Mouse (Mus musculus) limb, embryonic 11.5 days (tissue): ENCODE measurements at regions not wholly inside any gene's neighbourhood (a gene's known extent, or its start where the extent isn't known, plus 50 kb on each side); places are given as distances from the start of the nearest gene placed in this dataset.

ENCODE experiments used
- ATAC-seq: fragments of 200-750 bp; cut with Nextera tagmentation; 2 replicates; pipeline ENCODE4 v1.8.0; 2017; ENCODE audit warnings: low read depth; ENCODE audit not compliant: insufficient number of reproducible peaks, low FRiP score, low TSS enrichment
- DNase-seq: peaks from one replicate; pipeline ENCODE4 v3.0.0-alpha.2; 2015; ENCODE audit warnings: low spot score
- H3K27ac ChIP-seq: fragments of 300-500 bp; sonication (generic); replicated peaks from 2 replicates; pipeline ENCODE4 v1.5.1; 2014; ENCODE audit warnings: low read depth, mild to moderate bottlenecking, low read length
- H3K27me3 ChIP-seq: fragments of 300-500 bp; sonication (generic); 2 replicates; pipeline ENCODE4 v1.6.1; 2014; ENCODE audit warnings: mild to moderate bottlenecking, low read length, mixed read lengths; ENCODE audit not compliant: control insufficient read depth, insufficient read depth
- H3K36me3 ChIP-seq: fragments of 300-500 bp; sonication (generic); 2 replicates; pipeline ENCODE4 v1.6.1; 2014; ENCODE audit warnings: mild to moderate bottlenecking, low read length, moderate library complexity, mixed read lengths; ENCODE audit not compliant: control insufficient read depth, insufficient read depth
- H3K4me1 ChIP-seq: fragments of 300-500 bp; sonication (generic); 2 replicates; pipeline ENCODE4 v1.6.1; 2014; ENCODE audit warnings: low read length, mixed read lengths; ENCODE audit not compliant: control insufficient read depth, insufficient read depth
- H3K4me2 ChIP-seq: fragments of 300-500 bp; sonication (generic); 2 replicates; pipeline ENCODE4 v1.6.1; 2014; ENCODE audit warnings: low read depth, mild to moderate bottlenecking, moderate library complexity; ENCODE audit not compliant: severe bottlenecking
- H3K4me3 ChIP-seq: fragments of 300-500 bp; sonication (generic); 2 replicates; pipeline ENCODE4 v1.5.1; 2014; ENCODE audit warnings: low read depth, low read length
- H3K9ac ChIP-seq: fragments of 300-500 bp; sonication (generic); 2 replicates; pipeline ENCODE4 v1.6.1; 2014; ENCODE audit warnings: mild to moderate bottlenecking, low read length
- H3K9me3 ChIP-seq: fragments of 300-500 bp; sonication (generic); 2 replicates; pipeline ENCODE4 v1.6.1; 2016; ENCODE audit warnings: low read length; ENCODE audit not compliant: control insufficient read depth
- whole genome bisulfite sequencing: fragments of 180-500 bp; shearing (Covaris S2); extraction: QIAGEN DNeasy Blood & Tissue Kit; methylation state at CpG from one replicate; pipeline ENCODE4 v1.1.7; 2014; 5-methylcytosine and 5-hydroxymethylcytosine counted together

- 82% methylated on average over 7 of the region's 7 CpGs for WGBS
- no peaks in the 10 kb centered on the region for H3K36me3 ChIP-seq
- no peak for DNase-seq
- H3K27me3 ChIP-seq: no peaks in the 10 kb centered on the region
- no peaks in the 10 kb centered on the region for H3K4me1 ChIP-seq
- no peak overlapping the region for H3K4me2 ChIP-seq
- H3K27ac ChIP-seq: no peak overlapping the region
- no peaks in the 10 kb centered on the region for H3K9me3 ChIP-seq
- no peak overlapping the region for H3K4me3 ChIP-seq
- H3K9ac ChIP-seq: no peak overlapping the region
- ATAC-seq: no peak
Measured at GRCm38 (mm10) chr14:114912271-114912670, 179.7 kb upstream of the Gpc5 start.

DNA sequence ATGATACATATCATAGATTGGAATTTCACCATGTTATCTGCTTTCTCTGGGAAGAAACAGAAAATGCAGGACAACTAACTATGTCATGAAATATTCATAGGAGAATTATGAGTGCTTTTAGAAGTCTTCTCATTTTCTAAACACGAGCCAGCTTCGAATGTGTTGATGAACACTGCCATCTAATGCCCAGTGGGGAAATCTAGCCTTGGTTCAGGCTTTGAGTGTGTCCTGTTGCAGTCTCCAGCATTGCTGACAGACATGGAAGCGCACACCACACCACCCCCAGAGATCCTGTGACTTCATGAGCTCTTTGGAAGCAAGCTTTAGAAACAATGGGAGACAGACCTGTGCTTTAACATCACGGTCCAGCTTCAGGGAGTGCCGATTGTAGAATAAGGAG is 178.8 kb upstream of the Gpc5 start:
- no peak for ATAC-seq
- no peaks in the 10 kb centered on the region for H3K27me3 ChIP-seq
- DNase-seq: peak; percentile 34
- 56% methylated on average over 5 of the region's 5 CpGs for WGBS
- no peak overlapping the region for H3K4me2 ChIP-seq
- H3K4me3 ChIP-seq: no peak overlapping the region
- no peaks in the 10 kb centered on the region for H3K36me3 ChIP-seq
- no peaks in the 10 kb centered on the region for H3K9me3 ChIP-seq
- H3K9ac ChIP-seq: no peak overlapping the region
- no peaks in the 10 kb centered on the region for H3K4me1 ChIP-seq
- H3K27ac ChIP-seq: no peak overlapping the region

GRCm38 (mm10) chr14:114945744-114946143 is 146.3 kb upstream of the Gpc5 start:
- no peak overlapping the region for H3K4me3 ChIP-seq
- ATAC-seq: 0 out of 2 replicates have a peak, but pooled peaks have one; percentile 31
- no peak for DNase-seq
- WGBS: 84% methylated on average over 6 of the region's 6 CpGs
- no peak overlapping the region for H3K9ac ChIP-seq
- 0 out of 2 replicates have a peak, but pooled peaks cover 2% of the 10 kb centered on the region for H3K4me1 ChIP-seq
- H3K36me3 ChIP-seq: no peaks in the 10 kb centered on the region
- no peak overlapping the region for H3K4me2 ChIP-seq
- no peaks in the 10 kb centered on the region for H3K9me3 ChIP-seq
- no peak overlapping the region for H3K27ac ChIP-seq
- H3K27me3 ChIP-seq: no peaks in the 10 kb centered on the region

- Histone ChIP-seq H3K9me3 (no peaks in the 10 kb centered on the region), H3K27ac (no peak overlapping the region), H3K27me3 (no peaks in the 10 kb centered on the region), H3K4me1 (0 out of 2 replicates have a peak, but pooled peaks cover 2% of the 10 kb centered on the region), H3K9ac (no peak overlapping the region), H3K4me2 (no peak overlapping the region), H3K4me3 (no peak overlapping the region), H3K36me3 (no peaks in the 10 kb centered on the region)
- DNase-seq (no peak), ATAC-seq (no peak)
- 57% methylated on average over 7 of the region's 7 CpGs for WGBS
Measured at GRCm38 (mm10) chr14:114946321-114946720, 145.7 kb upstream of the Gpc5 start.

GRCm38 (mm10) chr14:114948341-114949155 is 143.5 kb upstream of the Gpc5 start:
- WGBS: 72% methylated on average over 21 of the region's 21 CpGs
- DNase-seq (peak; percentile 22), ATAC-seq (no peak)
- Histone ChIP-seq H3K36me3 (no peaks in the 10 kb centered on the region), H3K4me1 (peaks cover 12% of the 10 kb centered on the region), H3K4me2 (no peak overlapping the region), H3K4me3 (no peak overlapping the region), H3K9me3 (no peaks in the 10 kb centered on the region), H3K9ac (no peak overlapping the region), H3K27me3 (no peaks in the 10 kb centered on the region), H3K27ac (no peak overlapping the region)

GRCm38 (mm10) chr14:114949156-114949496 is 142.9 kb upstream of the Gpc5 start:
- Histone ChIP-seq H3K9me3 (no peaks in the 10 kb centered on the region), H3K4me3 (no peak overlapping the region), H3K9ac (no peak overlapping the region), H3K4me2 (no peak overlapping the region), H3K36me3 (no peaks in the 10 kb centered on the region), H3K4me1 (peaks cover 12% of the 10 kb centered on the region), H3K27ac (no peak overlapping the region), H3K27me3 (no peaks in the 10 kb centered on the region)
- no peak for ATAC-seq
- WGBS: 80% methylated on average over 5 of the region's 5 CpGs
- no peak for DNase-seq

DNA sequence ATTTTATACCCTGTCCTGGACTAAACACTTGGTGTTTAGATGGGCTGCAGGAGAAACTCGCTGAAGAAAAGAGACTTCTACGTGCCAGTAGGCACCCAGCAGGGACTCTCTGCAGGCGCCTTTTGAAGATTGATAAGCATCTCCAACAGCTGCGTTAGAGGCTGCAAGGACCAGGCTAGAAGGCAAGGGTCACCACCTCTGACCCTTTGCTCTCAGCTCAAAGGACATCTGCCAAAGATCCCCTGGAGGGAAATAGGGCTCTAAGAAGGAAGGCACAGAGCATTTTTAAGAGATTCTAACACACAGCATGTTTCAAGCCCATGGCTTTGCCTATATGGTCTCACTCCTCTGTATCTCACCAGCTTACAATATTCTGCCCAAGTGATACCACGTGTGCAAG is 139.7 kb upstream of the Gpc5 start:
- 3% methylated on average over 5 of the region's 5 CpGs for WGBS
- Histone ChIP-seq H3K4me1 (peaks cover 12% of the 10 kb centered on the region), H3K4me2 (no peak overlapping the region), H3K9me3 (no peaks in the 10 kb centered on the region), H3K27me3 (no peaks in the 10 kb centered on the region), H3K36me3 (no peaks in the 10 kb centered on the region), H3K27ac (no peak overlapping the region), H3K9ac (no peak overlapping the region), H3K4me3 (no peak overlapping the region)
- ATAC-seq (no peak; the same call in 1 of the 2 replicates), DNase-seq (peak; percentile 25)

- Histone ChIP-seq H3K36me3 (no peaks in the 10 kb centered on the region), H3K4me1 (peaks cover 10% of the 10 kb centered on the region), H3K9ac (no peak overlapping the region), H3K4me3 (no peak overlapping the region), H3K9me3 (no peaks in the 10 kb centered on the region), H3K27ac (no peak overlapping the region), H3K27me3 (no peaks in the 10 kb centered on the region), H3K4me2 (no peak overlapping the region)
- WGBS: 8% methylated on average over 4 of the region's 4 CpGs
- ATAC-seq: no peak
- peak; percentile 28 for DNase-seq
Measured at GRCm38 (mm10) chr14:114953070-114953665, 138.8 kb upstream of the Gpc5 start.
